Mouse (Mus musculus): ENCODE results near the gene Tfap2a. TPM values are rescaled to one million over a fixed set of nuclear protein-coding genes. Genes with fewer than 3 reads are reported as not detected.
A peak's percentile ranks its signal among the peaks of the same experiment; 100 is the strongest.

The Tfap2a gene
- polyA plus RNA-seq, 1 experiment from 2014 or later, result 20.6 TPM

- H3K36me3 ChIP-seq (ENCODE audit: control insufficient read depth, insufficient read depth, low read length), result no peaks in the 10 kb centered on the region
- no peak overlapping the region for H3K4me3 ChIP-seq (ENCODE audit: low read depth, low read length)
- under 1% methylated on average over 28 of the region's 28 CpGs for WGBS
Observed at GRCm38 (mm10) chr13:40704864-40705455, 33.2 kb downstream of the Tfap2a start.

GRCm38 (mm10) chr13:40703982-40704501 lies 34.1 kb downstream of the Tfap2a start:
- Histone ChIP-seq H3K36me3 (ENCODE audit: control insufficient read depth, insufficient read depth, low read length) (no peaks in the 10 kb centered on the region), H3K4me3 (ENCODE audit: low read depth, low read length) (peak overlapping the region; percentile 12; the same call in 1 of the 2 replicates), H3K27me3 (ENCODE audit: control insufficient read depth, insufficient read depth, low read length) (peaks cover 78% of the 10 kb centered on the region), H3K27ac (ENCODE audit: low read depth, low read length) (peak overlapping the region; percentile 7), H3K4me1 (replicated peaks; ENCODE audit: control insufficient read depth, insufficient read depth, low read length) (peaks cover 4% of the 10 kb centered on the region), H3K9me3 (ENCODE audit: control insufficient read depth, low read length) (no peaks in the 10 kb centered on the region), H3K9ac (ENCODE audit: low read depth, low read length) (no peak overlapping the region), H3K4me2 (replicated peaks; ENCODE audit: low read depth, low read length) (peak overlapping the region; percentile 23)
- DNase-seq (ENCODE audit: low spot score), result peak; percentile 77
- 1% methylated on average over 38 of the region's 38 CpGs for WGBS
- ATAC-seq (ENCODE audit: low FRiP score), result peak; percentile 85

More at GRCm38 (mm10) chr13:40704864-40705455, 33.2 kb downstream of the Tfap2a start:
- H3K9ac ChIP-seq (ENCODE audit: low read depth, low read length), result no peak overlapping the region
- ATAC-seq (ENCODE audit: low FRiP score) (no peak), DNase-seq (ENCODE audit: low spot score) (peak; percentile 68)
- peaks cover 86% of the 10 kb centered on the region for H3K27me3 ChIP-seq (ENCODE audit: control insufficient read depth, insufficient read depth, low read length)
- H3K4me1 ChIP-seq (replicated peaks; ENCODE audit: control insufficient read depth, insufficient read depth, low read length), result peaks cover 4% of the 10 kb centered on the region
- peak overlapping the region; percentile 7 for H3K27ac ChIP-seq (ENCODE audit: low read depth, low read length)
- H3K4me2 ChIP-seq (replicated peaks; ENCODE audit: low read depth, low read length), result peak overlapping the region; percentile 13; the same call in 1 of the 2 replicates
- no peaks in the 10 kb centered on the region for H3K9me3 ChIP-seq (ENCODE audit: control insufficient read depth, low read length)

DNA sequence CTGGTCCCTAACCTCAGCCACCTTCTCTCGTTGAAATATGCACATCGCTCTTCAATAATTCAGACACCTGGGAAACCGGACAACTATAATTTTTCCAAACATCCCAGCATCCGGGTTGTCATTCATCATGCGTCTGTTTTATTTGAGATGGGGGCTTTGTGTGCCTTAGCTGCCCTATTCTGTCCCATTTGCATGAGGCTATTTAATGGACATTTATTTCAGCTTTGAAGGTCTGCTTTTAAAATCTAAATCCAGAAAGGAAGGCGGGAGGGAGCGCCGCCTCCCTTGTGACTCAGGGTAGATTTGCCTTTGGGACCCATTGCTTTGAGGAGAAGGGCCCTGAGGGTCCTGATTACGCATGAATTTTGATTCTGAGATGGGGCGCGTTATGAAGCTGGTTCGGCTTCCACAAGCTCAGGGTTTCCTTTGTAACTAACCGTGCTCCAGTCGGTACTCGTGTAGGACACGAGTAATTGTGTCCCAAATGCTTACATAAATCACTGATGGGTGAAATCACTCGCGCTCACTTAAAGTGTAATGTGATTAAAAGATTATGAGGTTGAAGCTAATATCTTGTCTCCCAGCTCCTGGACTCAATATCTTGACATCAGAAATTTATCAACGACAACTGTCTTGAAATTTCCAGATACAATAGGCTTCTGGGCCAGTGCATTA lies 34.9 kb downstream of the Tfap2a start:
- Histone ChIP-seq H3K27me3 (ENCODE audit: control insufficient read depth, insufficient read depth, low read length) (peaks cover 70% of the 10 kb centered on the region), H3K4me2 (replicated peaks; ENCODE audit: low read depth, low read length) (no peak overlapping the region; the same call in 1 of the 2 replicates), H3K9ac (ENCODE audit: low read depth, low read length) (no peak overlapping the region), H3K9me3 (ENCODE audit: control insufficient read depth, low read length) (no peaks in the 10 kb centered on the region), H3K4me1 (replicated peaks; ENCODE audit: control insufficient read depth, insufficient read depth, low read length) (peaks cover 4% of the 10 kb centered on the region), H3K27ac (ENCODE audit: low read depth, low read length) (peak overlapping the region; percentile 7), H3K36me3 (ENCODE audit: control insufficient read depth, insufficient read depth, low read length) (no peaks in the 10 kb centered on the region), H3K4me3 (ENCODE audit: low read depth, low read length) (no peak overlapping the region)
- ATAC-seq (ENCODE audit: low FRiP score) (peak; percentile 10; the same call in 1 of the 2 replicates), DNase-seq (ENCODE audit: low spot score) (peak; percentile 65)
- WGBS, result under 1% methylated on average over 19 of the region's 19 CpGs

DNA sequence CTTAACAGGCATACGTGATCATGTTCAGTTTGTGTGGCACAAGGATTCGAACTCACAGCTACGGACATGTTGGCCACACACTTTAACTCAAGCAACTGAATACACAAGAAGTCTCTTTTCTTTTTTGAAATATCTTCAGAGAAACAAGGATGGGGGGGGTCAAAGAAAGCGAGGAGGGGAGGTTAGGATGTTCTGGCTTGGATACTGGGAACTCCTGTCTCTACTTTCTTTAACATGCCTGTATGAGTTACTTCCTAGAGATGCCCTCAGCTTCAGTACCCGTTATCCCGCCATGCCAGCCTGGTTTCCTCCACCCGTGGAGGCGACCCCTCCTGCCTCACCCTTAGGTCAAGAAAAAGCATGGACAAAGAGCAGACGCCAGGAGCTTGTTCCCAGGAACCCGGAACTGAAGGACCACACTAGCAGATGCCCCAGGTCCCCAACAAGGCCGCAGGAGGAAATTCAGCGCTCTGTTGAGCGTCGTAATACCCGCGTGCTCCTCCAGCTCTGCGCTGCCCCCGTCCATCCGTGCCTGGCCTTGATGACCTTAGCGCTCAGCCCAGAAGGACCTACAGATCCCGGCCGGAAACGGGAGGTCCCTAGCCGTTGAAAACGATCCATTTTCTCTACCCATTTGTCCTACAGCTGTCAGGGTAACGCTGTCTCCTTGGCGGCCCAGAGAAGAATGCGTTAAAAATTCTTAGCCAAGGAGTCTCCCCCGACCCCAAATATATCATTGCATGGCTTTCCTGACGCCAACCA lies 35.6 kb downstream of the Tfap2a start:
- ATAC-seq (ENCODE audit: low FRiP score), result no peak
- H3K4me2 ChIP-seq (replicated peaks; ENCODE audit: low read depth, low read length), result peak overlapping the region; percentile 23
- H3K27ac ChIP-seq (ENCODE audit: low read depth, low read length), result peak overlapping the region; percentile 76
- peaks cover 68% of the 10 kb centered on the region for H3K27me3 ChIP-seq (ENCODE audit: control insufficient read depth, insufficient read depth, low read length)
- no peaks in the 10 kb centered on the region for H3K36me3 ChIP-seq (ENCODE audit: control insufficient read depth, insufficient read depth, low read length)
- H3K9ac ChIP-seq (ENCODE audit: low read depth, low read length), result no peak overlapping the region
- DNase-seq (ENCODE audit: low spot score), result peak; percentile 54
- WGBS, result 5% methylated on average over 30 of the region's 30 CpGs
- peaks cover 4% of the 10 kb centered on the region for H3K4me1 ChIP-seq (replicated peaks; ENCODE audit: control insufficient read depth, insufficient read depth, low read length)
- no peaks in the 10 kb centered on the region for H3K9me3 ChIP-seq (ENCODE audit: control insufficient read depth, low read length)
- no peak overlapping the region for H3K4me3 ChIP-seq (ENCODE audit: low read depth, low read length)

GRCm38 (mm10) chr13:40701691-40702090 lies 36.5 kb downstream of the Tfap2a start:
- Histone ChIP-seq H3K27ac (ENCODE audit: low read depth, low read length) (no peak overlapping the region), H3K4me3 (ENCODE audit: low read depth, low read length) (no peak overlapping the region), H3K4me2 (replicated peaks; ENCODE audit: low read depth, low read length) (no peak overlapping the region), H3K27me3 (ENCODE audit: control insufficient read depth, insufficient read depth, low read length) (peaks cover 60% of the 10 kb centered on the region), H3K36me3 (ENCODE audit: control insufficient read depth, insufficient read depth, low read length) (no peaks in the 10 kb centered on the region), H3K9me3 (ENCODE audit: control insufficient read depth, low read length) (no peaks in the 10 kb centered on the region), H3K4me1 (replicated peaks; ENCODE audit: control insufficient read depth, insufficient read depth, low read length) (peaks cover 4% of the 10 kb centered on the region), H3K9ac (ENCODE audit: low read depth, low read length) (no peak overlapping the region)
- ATAC-seq (ENCODE audit: low FRiP score), result no peak
- DNase-seq (ENCODE audit: low spot score), result peak; percentile 32
- 1% methylated on average over 12 of the region's 12 CpGs for WGBS

DNA sequence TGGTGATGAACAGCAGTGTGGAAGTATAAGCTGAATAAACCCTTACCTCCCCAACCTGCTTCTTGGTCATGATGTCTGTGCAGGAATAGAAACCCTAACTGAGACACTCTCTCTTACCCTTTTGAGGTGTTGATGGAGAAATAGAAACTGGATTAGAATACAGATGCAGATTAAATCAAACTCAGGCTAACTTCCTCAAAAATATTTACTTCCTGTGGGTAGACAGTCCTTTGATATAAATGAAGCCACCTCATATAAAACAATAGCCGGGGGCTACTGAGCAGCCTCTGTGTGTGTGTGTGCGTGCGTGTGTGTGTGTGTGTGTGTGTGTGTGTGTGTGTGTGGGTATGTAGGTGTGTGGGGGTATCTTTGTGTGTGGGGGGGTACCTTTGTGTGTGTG lies 52.4 kb downstream of the Tfap2a start:
- Histone ChIP-seq H3K36me3 (ENCODE audit: control insufficient read depth, insufficient read depth, low read length) (no peaks in the 10 kb centered on the region), H3K4me1 (replicated peaks; ENCODE audit: control insufficient read depth, insufficient read depth, low read length) (no peaks in the 10 kb centered on the region), H3K4me2 (replicated peaks; ENCODE audit: low read depth, low read length) (no peak overlapping the region), H3K4me3 (ENCODE audit: low read depth, low read length) (no peak overlapping the region), H3K9me3 (ENCODE audit: control insufficient read depth, low read length) (no peaks in the 10 kb centered on the region), H3K27ac (ENCODE audit: low read depth, low read length) (no peak overlapping the region), H3K9ac (ENCODE audit: low read depth, low read length) (no peak overlapping the region), H3K27me3 (ENCODE audit: control insufficient read depth, insufficient read depth, low read length) (no peaks in the 10 kb centered on the region)
- DNase-seq (ENCODE audit: low spot score) (no peak), ATAC-seq (ENCODE audit: low FRiP score) (no peak)
- 88% methylated on average over 3 of the region's 3 CpGs for WGBS

- Histone ChIP-seq H3K4me1 (replicated peaks; ENCODE audit: control insufficient read depth, insufficient read depth, low read length) (no peaks in the 10 kb centered on the region), H3K27ac (ENCODE audit: low read depth, low read length) (no peak overlapping the region), H3K36me3 (ENCODE audit: control insufficient read depth, insufficient read depth, low read length) (no peaks in the 10 kb centered on the region), H3K4me2 (replicated peaks; ENCODE audit: low read depth, low read length) (no peak overlapping the region), H3K9me3 (ENCODE audit: control insufficient read depth, low read length) (no peaks in the 10 kb centered on the region), H3K9ac (ENCODE audit: low read depth, low read length) (no peak overlapping the region), H3K27me3 (ENCODE audit: control insufficient read depth, insufficient read depth, low read length) (no peaks in the 10 kb centered on the region), H3K4me3 (ENCODE audit: low read depth, low read length) (no peak overlapping the region)
- DNase-seq (ENCODE audit: low spot score), result no peak
- no peak for ATAC-seq (ENCODE audit: low FRiP score)
- WGBS, result 46% methylated on average over 4 of the region's 4 CpGs
Observed at GRCm38 (mm10) chr13:40676730-40677129, 61.4 kb downstream of the Tfap2a start.

Data from hindbrain, embryonic 11.5 days (tissue).